Mouse (Mus musculus) lung, postnatal 4 days (tissue): Measurements from ENCODE around the gene Ism2.
"Not testable (repeated sequence)": the region's sequence is repeated elsewhere in the genome, so short reads cannot be mapped to it uniquely, and the experiment has no call there.

ENCODE experiments used
- DNase-seq, 2 experiments: peaks; one replicate each; pipeline ENCODE4 v3.0.0; 2021

The Ism2 gene

GRCm38 (mm10) chr12:87284726-87285125, 14.8 kb downstream of the Ism2 start:
- DNase-seq = peak in 1 of 2 experiments; percentile 45

GRCm38 (mm10) chr12:87284268-87284667, 15.2 kb downstream of the Ism2 start:
- no peak for DNase-seq

- no peak for DNase-seq
Observed at GRCm38 (mm10) chr12:87283706-87284105, 15.8 kb downstream of the Ism2 start.

- DNase-seq = no peak
Observed at GRCm38 (mm10) chr12:87282743-87283142, 16.8 kb downstream of the Ism2 start.

GRCm38 (mm10) chr12:87281766-87282165, 17.7 kb downstream of the Ism2 start:
- DNase-seq = no peak

GRCm38 (mm10) chr12:87279879-87280278, 19.6 kb downstream of the Ism2 start:
- DNase-seq = peak; percentile 31 to 58

- no peak for DNase-seq
Observed at GRCm38 (mm10) chr12:87279350-87279749, 20.2 kb downstream of the Ism2 start.

GRCm38 (mm10) chr12:87278118-87278730, 21.3 kb downstream of the Ism2 start:
- peak in 1 of 2 experiments; percentile 34 for DNase-seq

- not testable (repeated sequence) for DNase-seq
Observed at GRCm38 (mm10) chr12:87277251-87277650, 22.3 kb downstream of the Ism2 start.

- DNase-seq = no peak
Observed at GRCm38 (mm10) chr12:87274853-87275831, 24.4 kb downstream of the Ism2 start.

GRCm38 (mm10) chr12:87267682-87268081, 31.8 kb downstream of the Ism2 start:
- DNase-seq = peak in 1 of 2 experiments; percentile 53

- DNase-seq = no peak
Observed at GRCm38 (mm10) chr12:87266827-87267603, 32.5 kb downstream of the Ism2 start.

GRCm38 (mm10) chr12:87266108-87266826, 33.2 kb downstream of the Ism2 start, which contains the start of the genes Vipas39 and Ahsa1:
Gene Vipas39, minus strand, starts transcription at chr12:87266256.
Gene Ahsa1, plus strand, starts transcription at chr12:87266479.
- peak; percentile 88 to 92 for DNase-seq

GRCm38 (mm10) chr12:87265444-87265843, 34.1 kb downstream of the Ism2 start:
- DNase-seq = no peak

- DNase-seq = no peak
Observed at GRCm38 (mm10) chr12:87260562-87260961, 38.9 kb downstream of the Ism2 start.

- no peak for DNase-seq
Observed at GRCm38 (mm10) chr12:87256629-87257028, 42.9 kb downstream of the Ism2 start.

GRCm38 (mm10) chr12:87253878-87254277, 45.6 kb downstream of the Ism2 start:
- no peak for DNase-seq

- DNase-seq = no peak
Observed at GRCm38 (mm10) chr12:87250161-87250560, 49.3 kb downstream of the Ism2 start.

- DNase-seq = no peak
Observed at GRCm38 (mm10) chr12:87238632-87239031, 60.9 kb downstream of the Ism2 start, which contains the start of gene Noxred1. Gene Noxred1, minus strand, starts transcription at chr12:87238732.

GRCm38 (mm10) chr12:87236882-87237483, 62.5 kb downstream of the Ism2 start:
- no peak for DNase-seq

- no peak for DNase-seq
Observed at GRCm38 (mm10) chr12:87230379-87230895, 69.1 kb downstream of the Ism2 start.
